Mouse (Mus musculus) megakaryocyte progenitor cell, adult 5-6 weeks (primary cell): ENCODE results near the gene Usp5. TPM values are rescaled to one million over a fixed set of nuclear protein-coding genes. Genes with fewer than 3 reads are reported as not detected.
"Not testable (repeated sequence)": the region's sequence is repeated elsewhere in the genome, so short reads cannot be mapped to it uniquely, and the experiment has no call there.

Source experiments
- ATAC-seq: replicated peaks from 2 replicates; pipeline ENCODE4 v1.8.0; 2016; ENCODE audit warnings: mild to moderate bottlenecking, moderate TSS enrichment, inconsistent platforms; ENCODE audit not compliant: poor library complexity
- total RNA-seq, 2 experiments: library from RNA; stranded (forward) in 1 of 2; stranded (reverse) in 1 of 2; fragments of 157-497, 149-512 nt in 1 of 2; fragments of 200-1000 nt in 1 of 2; gene quantifications; 2 replicates each; pipeline versions ENCODE4 v1.2.3 to v1.2.4; 2015 to 2017

The Usp5 gene
- total RNA-seq, 2 experiments from 2014 or later: 42.0 to 86.1 TPM

- no peak for ATAC-seq
Observed at GRCm38 (mm10) chr6:124811701-124812560, 17.4 kb downstream of the Usp5 start.

GRCm38 (mm10) chr6:124811403-124811665, 17.9 kb downstream of the Usp5 start:
- ATAC-seq: no peak

GRCm38 (mm10) chr6:124810566-124811402, 18.5 kb downstream of the Usp5 start:
- ATAC-seq: not testable (repeated sequence)

GRCm38 (mm10) chr6:124809775-124810538, 19.3 kb downstream of the Usp5 start:
- ATAC-seq: no peak

GRCm38 (mm10) chr6:124809052-124809774, 20.1 kb downstream of the Usp5 start:
- peak; percentile 36 for ATAC-seq

- ATAC-seq: peak; percentile 30
Observed at GRCm38 (mm10) chr6:124808358-124809012, 20.8 kb downstream of the Usp5 start, which contains the start of gene Spsb2. Gene Spsb2 (plus strand): TSS chr6:124808661.

GRCm38 (mm10) chr6:124807986-124808357, 21.3 kb downstream of the Usp5 start:
- ATAC-seq: no peak

- no peak for ATAC-seq
Observed at GRCm38 (mm10) chr6:124807366-124807765, 21.9 kb downstream of the Usp5 start.

- ATAC-seq: no peak
Observed at GRCm38 (mm10) chr6:124806446-124807140, 22.7 kb downstream of the Usp5 start.

- ATAC-seq: peak; percentile 69
Observed at GRCm38 (mm10) chr6:124805341-124806321, 23.7 kb downstream of the Usp5 start.

- ATAC-seq: no peak
Observed at GRCm38 (mm10) chr6:124804341-124804740, 24.9 kb downstream of the Usp5 start.

- not testable (repeated sequence) for ATAC-seq
Observed at GRCm38 (mm10) chr6:124803691-124804090, 25.6 kb downstream of the Usp5 start.

GRCm38 (mm10) chr6:124803061-124803460, 26.2 kb downstream of the Usp5 start:
- ATAC-seq: no peak

GRCm38 (mm10) chr6:124802400-124802799, 26.9 kb downstream of the Usp5 start:
- peak; percentile 26; the same call in 1 of the 2 replicates for ATAC-seq

- no peak for ATAC-seq
Observed at GRCm38 (mm10) chr6:124796200-124796599, 33.1 kb downstream of the Usp5 start.

- no peak for ATAC-seq
Observed at GRCm38 (mm10) chr6:124795781-124796180, 33.5 kb downstream of the Usp5 start.

GRCm38 (mm10) chr6:124791911-124792310, 37.4 kb downstream of the Usp5 start:
- ATAC-seq: no peak

GRCm38 (mm10) chr6:124790121-124790520, 39.2 kb downstream of the Usp5 start:
- ATAC-seq: peak; percentile 53; the same call in 1 of the 2 replicates
